Mouse (Mus musculus): ENCODE measurements around the gene Dpp6. TPM values are rescaled to one million over a fixed set of nuclear protein-coding genes. Genes with fewer than 3 reads are reported as not detected.

Dpp6 gene
- total and polyA plus RNA-seq, 3 experiments = not detected

- Histone ChIP-seq H3K79me2 (ENCODE audit: control insufficient read depth, insufficient read depth, low read length, poor library complexity) (no peaks in the 10 kb centered on the region), H3K27me3 (ENCODE audit: control insufficient read depth in 1 of 2, insufficient read depth in 2 of 2, low read length in 2 of 2) (no peaks in the 10 kb centered on the region), H3K9ac (ENCODE audit: control insufficient read depth, low read depth, low read length, poor library complexity, severe bottlenecking) (no peak overlapping the region), H3K27ac (ENCODE audit: control insufficient read depth, low read depth, low read length) (no peak overlapping the region), H3K36me3 (ENCODE audit: control insufficient read depth in 1 of 2, insufficient read depth in 2 of 2, low read length in 2 of 2) (no peaks in the 10 kb centered on the region), H3K9me3 (replicated peaks; ENCODE audit: insufficient read depth, low read length) (no peaks in the 10 kb centered on the region), H3K4me3 (ENCODE audit: control insufficient read depth in 1 of 2, insufficient read depth in 1 of 2, low read depth in 2 of 2, low read length in 2 of 2) (no peak overlapping the region), H3K4me1 (ENCODE audit: control insufficient read depth in 1 of 2, insufficient read depth in 2 of 2, low read length in 2 of 2) (no peaks in the 10 kb centered on the region)
- no peak for TF ChIP-seq NELFE (IDR thresholded peaks at IDR 0.05; ENCODE audit: low read depth, low read length)
- TF ChIP-seq TAL1 (IDR thresholded peaks at IDR 0.05; ENCODE audit: low read length) = no peak
- TF ChIP-seq MXI1 (IDR thresholded peaks at IDR 0.05; ENCODE audit: low read depth, low read length) = no peak
- no peak for DNase-seq (ENCODE audit: low read depth, low spot score)
These were observed 162.3 kb downstream of the Dpp6 start for GRCm38 (mm10) chr5:26979348-26979747.

GRCm38 (mm10) chr5:26979755-26980154, 162.8 kb downstream of the Dpp6 start:
- H3K79me2 ChIP-seq (ENCODE audit: control insufficient read depth, insufficient read depth, low read length, poor library complexity) = no peaks in the 10 kb centered on the region
- H3K9me3 ChIP-seq (replicated peaks; ENCODE audit: insufficient read depth, low read length) = no peaks in the 10 kb centered on the region
- TF ChIP-seq ETS1 (IDR thresholded peaks at IDR 0.05; ENCODE audit: low read depth, low read length) = no peak
- TF ChIP-seq ZC3H11A (IDR thresholded peaks at IDR 0.05; ENCODE audit: low read depth, low read length) = no peak
- TF ChIP-seq MYB (IDR thresholded peaks at IDR 0.05; ENCODE audit: low read depth, low read length) = no peak
- no peak for DNase-seq (ENCODE audit: low read depth, low spot score)
- H3K27me3 ChIP-seq (ENCODE audit: control insufficient read depth in 1 of 2, insufficient read depth in 2 of 2, low read length in 2 of 2) = no peaks in the 10 kb centered on the region
- H3K4me3 ChIP-seq (ENCODE audit: control insufficient read depth in 1 of 2, insufficient read depth in 1 of 2, low read depth in 2 of 2, low read length in 2 of 2) = no peak overlapping the region
- H3K4me1 ChIP-seq (ENCODE audit: control insufficient read depth in 1 of 2, insufficient read depth in 2 of 2, low read length in 2 of 2) = no peaks in the 10 kb centered on the region
- H3K36me3 ChIP-seq (ENCODE audit: control insufficient read depth in 1 of 2, insufficient read depth in 2 of 2, low read length in 2 of 2) = no peaks in the 10 kb centered on the region
- H3K9ac ChIP-seq (ENCODE audit: control insufficient read depth, low read depth, low read length, poor library complexity, severe bottlenecking) = no peak overlapping the region
- H3K27ac ChIP-seq (ENCODE audit: control insufficient read depth, low read depth, low read length) = no peak overlapping the region

DNA sequence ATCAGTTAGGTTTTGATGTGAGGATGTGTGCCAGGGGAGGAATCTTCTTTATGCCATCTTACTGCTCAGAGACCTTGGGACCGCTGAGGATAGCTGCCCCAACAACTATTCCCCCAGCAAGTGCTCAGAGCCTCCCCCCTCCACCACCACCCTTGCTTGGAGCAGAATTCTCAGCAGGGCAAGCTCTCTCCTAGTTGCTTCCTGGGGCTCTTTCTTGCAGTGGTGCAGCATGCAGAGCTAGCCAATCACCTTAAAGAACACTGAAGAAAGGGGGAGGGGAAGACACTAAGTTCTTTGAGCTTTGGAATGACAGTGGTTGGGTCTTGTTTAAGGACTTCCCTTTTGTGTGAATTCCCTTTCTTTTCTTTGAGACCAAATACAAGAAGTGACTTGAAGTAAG, 168.1 kb downstream of the Dpp6 start:
- Histone ChIP-seq H3K4me3 (ENCODE audit: control insufficient read depth in 1 of 2, insufficient read depth in 1 of 2, low read depth in 2 of 2, low read length in 2 of 2) (no peak overlapping the region), H3K4me1 (ENCODE audit: control insufficient read depth in 1 of 2, insufficient read depth in 2 of 2, low read length in 2 of 2) (no peaks in the 10 kb centered on the region), H3K27me3 (ENCODE audit: control insufficient read depth in 1 of 2, insufficient read depth in 2 of 2, low read length in 2 of 2) (no peaks in the 10 kb centered on the region), H3K27ac (ENCODE audit: control insufficient read depth, low read depth, low read length) (no peak overlapping the region), H3K9ac (ENCODE audit: control insufficient read depth, low read depth, low read length, poor library complexity, severe bottlenecking) (no peak overlapping the region), H3K9me3 (replicated peaks; ENCODE audit: insufficient read depth, low read length) (no peaks in the 10 kb centered on the region), H3K79me2 (ENCODE audit: control insufficient read depth, insufficient read depth, low read length, poor library complexity) (no peaks in the 10 kb centered on the region), H3K36me3 (ENCODE audit: control insufficient read depth in 1 of 2, insufficient read depth in 2 of 2, low read length in 2 of 2) (no peaks in the 10 kb centered on the region)
- DNase-seq (ENCODE audit: low read depth, low spot score) = no peak
- no peak for TF ChIP-seq SIN3A (IDR thresholded peaks at IDR 0.05; ENCODE audit: low read length)
- TF ChIP-seq USF2 (IDR thresholded peaks at IDR 0.05; ENCODE audit: borderline replicate concordance in 1 of 2, insufficient read depth in 1 of 2, low read depth in 1 of 2, low read length in 2 of 2) = no peak
- no peak for TF ChIP-seq ZMIZ1 (IDR thresholded peaks at IDR 0.05; ENCODE audit: low read depth, low read length)
- no peak for TF ChIP-seq ZC3H11A (IDR thresholded peaks at IDR 0.05; ENCODE audit: low read depth, low read length)
- no peak for TF ChIP-seq HCFC1 (IDR thresholded peaks at IDR 0.05; ENCODE audit: low read depth, low read length)

Measured in MEL (cell line).